Mouse (Mus musculus): ENCODE data around the gene Gm20388. TPM values are rescaled to one million over a fixed set of nuclear protein-coding genes. Genes with fewer than 3 reads are reported as not detected.

The Gm20388 gene
- polyA plus RNA-seq, 1 experiment from 2014 or later: 4.4 TPM

DNA sequence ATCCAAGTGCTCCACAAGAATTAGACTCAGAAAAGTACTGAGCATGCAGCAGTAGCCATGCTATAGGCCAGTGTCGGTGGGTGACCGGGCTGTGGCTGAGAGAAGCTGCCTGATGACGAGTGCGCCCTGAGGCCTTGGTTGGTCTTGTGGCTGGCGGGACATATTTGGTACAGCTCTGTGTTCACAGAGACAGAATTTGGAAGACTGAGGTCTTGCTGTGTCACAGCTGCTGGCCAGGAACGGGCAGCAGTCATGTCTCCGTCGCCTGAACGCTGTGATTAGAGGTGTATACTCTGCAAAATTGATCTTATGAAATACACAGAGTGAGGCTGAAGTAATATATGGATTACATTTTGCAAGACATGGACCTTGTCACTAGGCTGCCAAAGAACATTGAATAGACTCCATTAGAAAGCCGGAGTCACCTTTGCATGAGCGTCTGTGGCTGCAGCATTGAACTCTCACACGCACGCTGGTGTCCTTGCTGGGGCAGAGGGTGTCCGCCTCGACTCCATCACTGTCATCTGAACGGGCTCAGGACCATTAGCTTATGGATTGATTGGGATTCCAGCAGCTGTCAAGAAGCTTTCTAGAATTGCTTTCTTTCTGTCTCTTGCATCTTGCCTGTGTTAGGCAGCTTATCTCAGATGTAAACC, 5.7 kb downstream of the Gm20388 start:
- H3K36me3 ChIP-seq: peaks cover 5% of the 10 kb centered on the region; the same call in 1 of the 2 replicates
- no peak for ATAC-seq
- H3K4me2 ChIP-seq (replicated peaks): no peak overlapping the region
- peak overlapping the region; percentile 44; the same call in 1 of the 2 replicates for H3K9ac ChIP-seq (replicated peaks)
- no peak overlapping the region for H3K4me3 ChIP-seq (replicated peaks)
- no peaks in the 10 kb centered on the region for H3K27me3 ChIP-seq
- 84% methylated on average over 16 of the region's 16 CpGs for WGBS
- no peak overlapping the region for H3K27ac ChIP-seq
- peaks cover 55% of the 10 kb centered on the region for H3K4me1 ChIP-seq (replicated peaks)
- H3K9me3 ChIP-seq: no peaks in the 10 kb centered on the region

DNA sequence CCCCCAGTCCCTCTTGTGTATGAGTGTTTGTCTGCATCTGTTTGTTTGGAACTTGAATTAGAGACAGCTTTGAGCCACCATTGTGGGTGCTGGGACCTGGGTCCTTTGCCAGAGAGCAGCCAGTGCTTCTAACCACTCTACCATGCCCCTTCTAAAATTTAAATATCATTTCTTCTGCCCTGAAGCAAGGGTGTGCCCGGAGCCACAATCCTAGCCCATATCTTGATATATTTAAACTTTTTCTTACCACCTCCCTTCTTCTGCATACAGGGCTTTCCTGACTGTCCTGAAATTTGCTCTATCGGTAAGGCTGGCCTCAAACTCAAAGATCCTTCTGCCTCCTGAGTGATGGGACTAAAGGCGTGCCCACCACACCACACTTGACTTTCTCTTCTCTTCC, 6.8 kb downstream of the Gm20388 start:
- H3K4me3 ChIP-seq (replicated peaks): no peak overlapping the region
- no peak for ATAC-seq
- no peak overlapping the region for H3K27ac ChIP-seq
- no peak overlapping the region for H3K4me2 ChIP-seq (replicated peaks)
- WGBS: 97% methylated on average over 3 of the region's 3 CpGs
- peaks cover 5% of the 10 kb centered on the region; the same call in 1 of the 2 replicates for H3K36me3 ChIP-seq
- peaks cover 52% of the 10 kb centered on the region for H3K4me1 ChIP-seq (replicated peaks)
- no peak overlapping the region for H3K9ac ChIP-seq (replicated peaks)
- H3K9me3 ChIP-seq: no peaks in the 10 kb centered on the region
- no peaks in the 10 kb centered on the region for H3K27me3 ChIP-seq

DNA sequence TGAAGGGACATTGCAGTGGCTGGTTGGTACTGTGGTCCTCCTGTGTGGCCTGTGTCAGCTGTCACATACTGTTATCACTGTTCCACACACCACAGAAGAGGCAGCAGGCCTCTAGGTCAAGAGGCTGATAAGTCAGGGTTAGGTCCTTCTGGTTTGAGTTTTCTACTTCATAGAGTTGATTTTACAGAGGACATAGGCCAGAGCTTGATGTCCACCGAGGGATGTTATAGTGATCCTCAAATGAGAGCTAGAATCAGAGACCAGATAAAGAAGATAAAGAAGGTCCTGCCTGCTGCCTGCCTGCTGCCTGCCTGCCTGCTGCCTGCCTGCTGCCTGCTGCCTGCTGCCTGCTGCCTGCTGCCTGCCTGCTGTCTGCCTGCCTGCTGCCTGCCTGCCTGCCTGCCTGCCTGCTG, 7.5 kb downstream of the Gm20388 start:
- no peaks in the 10 kb centered on the region for H3K27me3 ChIP-seq
- peaks cover 48% of the 10 kb centered on the region for H3K4me1 ChIP-seq (replicated peaks)
- H3K27ac ChIP-seq: no peak overlapping the region
- H3K9ac ChIP-seq (replicated peaks): no peak overlapping the region
- no peak overlapping the region for H3K4me2 ChIP-seq (replicated peaks)
- peaks cover 5% of the 10 kb centered on the region; the same call in 1 of the 2 replicates for H3K36me3 ChIP-seq
- no peak overlapping the region for H3K4me3 ChIP-seq (replicated peaks)
- no peaks in the 10 kb centered on the region for H3K9me3 ChIP-seq
- no peak for ATAC-seq
- WGBS: 89% methylated on average over 1 of the region's 1 CpGs

DNA sequence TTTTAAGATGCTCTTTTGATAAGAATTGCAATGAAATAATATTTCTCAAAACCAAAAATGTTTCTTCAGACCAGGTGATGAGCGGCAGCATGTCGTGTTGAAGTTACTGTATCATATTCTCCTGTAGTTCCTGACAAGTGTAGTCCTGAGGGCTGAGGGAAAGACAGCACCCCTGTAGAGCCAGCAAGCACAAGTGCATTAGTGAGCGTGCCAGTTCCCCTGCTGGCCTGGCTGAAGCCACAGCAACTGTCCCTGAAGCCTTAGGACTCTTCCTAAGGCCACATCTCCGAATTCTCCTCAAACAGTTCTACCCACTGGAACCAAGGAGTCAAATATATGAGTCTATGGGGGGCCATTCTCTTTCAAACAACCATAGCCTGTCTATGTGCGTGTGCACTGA, 12.6 kb downstream of the Gm20388 start:
- H3K9ac ChIP-seq (replicated peaks): no peak overlapping the region
- ATAC-seq: no peak
- H3K36me3 ChIP-seq: peaks cover 3% of the 10 kb centered on the region; the same call in 1 of the 2 replicates
- WGBS: 82% methylated on average over 5 of the region's 5 CpGs
- H3K4me1 ChIP-seq (replicated peaks): peaks cover 22% of the 10 kb centered on the region
- H3K4me2 ChIP-seq (replicated peaks): no peak overlapping the region
- no peaks in the 10 kb centered on the region for H3K9me3 ChIP-seq
- no peaks in the 10 kb centered on the region for H3K27me3 ChIP-seq
- H3K27ac ChIP-seq: no peak overlapping the region
- no peak overlapping the region for H3K4me3 ChIP-seq (replicated peaks)

DNA sequence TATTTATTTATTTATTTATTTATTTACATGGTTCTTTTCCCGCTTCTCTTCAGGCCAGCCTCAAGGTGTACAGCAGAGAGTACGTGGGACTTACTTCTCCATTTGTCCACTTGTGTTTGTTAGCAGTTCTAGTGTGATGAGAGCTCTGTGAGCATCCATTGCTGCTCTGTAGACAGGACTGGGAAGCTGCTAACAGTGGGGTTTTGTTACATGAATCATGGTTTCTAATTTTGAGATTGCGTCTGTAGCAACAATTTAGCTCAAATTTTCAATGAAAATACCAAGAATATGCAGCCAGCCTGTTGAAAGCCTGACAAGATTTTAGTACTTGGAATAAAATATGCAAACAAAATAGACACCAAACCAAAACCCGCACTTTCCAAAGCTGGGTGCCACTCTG, 14.8 kb downstream of the Gm20388 start:
- 93% methylated on average over 4 of the region's 4 CpGs for WGBS
- H3K4me3 ChIP-seq (replicated peaks): no peak overlapping the region
- no peak overlapping the region for H3K27ac ChIP-seq
- no peaks in the 10 kb centered on the region for H3K36me3 ChIP-seq
- no peak overlapping the region for H3K4me2 ChIP-seq (replicated peaks)
- H3K4me1 ChIP-seq (replicated peaks): peaks cover 35% of the 10 kb centered on the region
- ATAC-seq: no peak
- H3K9ac ChIP-seq (replicated peaks): no peak overlapping the region
- H3K9me3 ChIP-seq: no peaks in the 10 kb centered on the region
- no peaks in the 10 kb centered on the region for H3K27me3 ChIP-seq

DNA sequence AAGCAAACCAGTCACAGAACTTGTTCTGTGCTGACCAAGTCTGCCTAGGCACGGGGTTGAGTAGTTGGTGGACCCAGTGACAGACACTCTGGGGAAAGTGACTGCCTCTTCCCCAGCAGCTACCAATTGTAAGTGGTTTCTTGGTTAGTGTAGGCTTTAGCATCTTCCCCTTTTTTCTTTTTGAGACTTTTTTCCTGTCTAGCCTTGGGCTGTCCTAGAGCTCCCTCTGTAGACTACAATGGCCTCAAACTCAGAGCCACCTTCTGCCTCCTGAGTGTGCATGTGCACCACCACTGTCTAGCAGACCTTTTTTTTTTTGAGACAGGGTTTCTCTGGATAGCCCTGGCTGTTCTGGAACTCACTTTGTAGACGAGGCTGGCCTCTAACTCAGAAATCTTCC, 15.8 kb downstream of the Gm20388 start:
- Histone ChIP-seq H3K4me1 (replicated peaks) (peaks cover 37% of the 10 kb centered on the region), H3K9me3 (no peaks in the 10 kb centered on the region), H3K36me3 (no peaks in the 10 kb centered on the region), H3K27me3 (no peaks in the 10 kb centered on the region), H3K9ac (replicated peaks) (no peak overlapping the region), H3K4me3 (replicated peaks) (no peak overlapping the region), H3K4me2 (replicated peaks) (no peak overlapping the region), H3K27ac (no peak overlapping the region)
- WGBS: 81% methylated on average over 2 of the region's 2 CpGs
- no peak for ATAC-seq

DNA sequence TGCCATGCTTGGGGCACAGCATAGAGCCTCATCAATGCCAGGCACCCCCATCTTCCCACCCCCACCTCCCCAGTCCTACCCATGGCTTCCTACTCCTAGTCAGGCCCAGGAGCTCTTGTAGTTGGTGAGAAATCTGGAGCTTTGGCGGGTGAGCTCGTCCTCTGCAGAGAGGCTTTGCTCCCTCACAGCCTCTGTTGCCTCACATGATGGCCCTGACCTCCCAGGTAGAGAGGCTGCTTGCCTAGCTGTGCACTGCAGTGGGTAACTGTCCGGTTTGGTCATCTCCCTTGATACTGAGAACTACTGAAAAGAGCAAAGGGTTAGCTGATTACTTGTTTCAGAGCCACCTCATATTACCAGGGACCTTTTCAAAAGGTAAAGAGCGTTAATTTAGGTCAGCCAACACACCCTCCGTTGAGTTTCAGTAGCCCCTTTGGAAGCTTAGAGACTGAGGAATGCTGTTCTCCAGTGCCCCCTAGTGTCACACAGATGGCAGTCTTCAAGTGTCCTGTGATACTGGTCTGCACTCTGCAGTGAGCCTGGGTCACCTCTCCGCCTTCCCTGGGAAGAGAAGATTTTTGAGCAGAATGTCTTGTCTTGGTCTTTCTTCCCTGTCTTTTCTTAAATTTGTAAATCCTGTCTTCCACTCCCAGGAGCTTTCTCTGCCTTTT, 16.9 kb downstream of the Gm20388 start:
- H3K4me3 ChIP-seq (replicated peaks): no peak overlapping the region
- H3K4me2 ChIP-seq (replicated peaks): no peak overlapping the region
- peaks cover 9% of the 10 kb centered on the region for H3K36me3 ChIP-seq
- WGBS: 37% methylated on average over 6 of the region's 6 CpGs
- H3K27ac ChIP-seq: no peak overlapping the region
- no peaks in the 10 kb centered on the region for H3K9me3 ChIP-seq
- H3K27me3 ChIP-seq: no peaks in the 10 kb centered on the region
- H3K4me1 ChIP-seq (replicated peaks): peaks cover 29% of the 10 kb centered on the region
- H3K9ac ChIP-seq (replicated peaks): no peak overlapping the region
- ATAC-seq: peak; percentile 72; the same call in 1 of the 2 replicates

DNA sequence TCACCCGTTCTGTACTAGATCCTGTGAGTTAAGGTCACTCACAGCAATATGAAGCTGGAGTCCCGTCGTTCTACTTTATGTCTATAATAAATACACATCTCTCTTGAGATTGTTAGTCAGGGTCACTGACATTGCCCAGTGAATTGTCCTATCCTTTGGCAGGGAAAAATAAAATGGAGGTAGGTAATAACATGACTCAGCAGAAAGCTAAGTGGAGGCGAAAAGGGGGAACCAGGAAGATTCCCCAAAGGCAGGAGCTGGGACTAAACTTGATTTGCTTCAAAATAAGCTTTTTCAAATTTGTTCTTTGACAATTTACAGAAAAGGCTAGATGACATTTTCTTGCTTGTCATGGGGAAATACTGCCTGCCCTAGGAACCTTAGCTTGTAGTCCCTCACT, 20.7 kb downstream of the Gm20388 start:
- WGBS: 86% methylated on average over 4 of the region's 4 CpGs

DNA sequence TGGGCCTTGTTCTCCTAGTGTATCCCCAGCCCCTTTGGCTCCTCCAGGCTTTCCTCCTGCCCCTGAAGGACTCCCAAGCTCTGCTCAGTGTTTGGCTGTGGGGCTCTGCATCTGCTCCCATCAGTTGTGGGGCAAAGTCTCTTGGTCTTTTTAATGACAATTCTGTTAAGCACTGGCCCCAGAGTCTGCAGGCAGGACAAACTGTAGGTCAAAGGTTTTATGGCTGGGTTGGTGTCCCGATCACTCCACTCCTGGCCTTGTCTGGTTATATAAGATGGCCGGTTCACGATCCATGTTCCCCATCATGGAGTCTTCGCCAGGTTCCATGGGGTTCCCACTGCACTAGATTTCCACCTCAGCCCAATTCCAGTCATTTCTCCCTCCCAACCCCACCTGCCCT, 23.0 kb downstream of the Gm20388 start:
- Histone ChIP-seq H3K9ac (replicated peaks) (no peak overlapping the region), H3K27ac (no peak overlapping the region), H3K36me3 (peaks cover 52% of the 10 kb centered on the region), H3K9me3 (no peaks in the 10 kb centered on the region), H3K4me2 (replicated peaks) (no peak overlapping the region), H3K4me3 (replicated peaks) (no peak overlapping the region), H3K4me1 (replicated peaks) (peaks cover 15% of the 10 kb centered on the region), H3K27me3 (no peaks in the 10 kb centered on the region)
- WGBS: 97% methylated on average over 4 of the region's 4 CpGs
- no peak for ATAC-seq

More for the DNA sequence above, 20.7 kb downstream of the Gm20388 start:
- no peaks in the 10 kb centered on the region for H3K9me3 ChIP-seq
- H3K27ac ChIP-seq: no peak overlapping the region
- no peaks in the 10 kb centered on the region for H3K27me3 ChIP-seq
- H3K36me3 ChIP-seq: peaks cover 37% of the 10 kb centered on the region
- peaks cover 19% of the 10 kb centered on the region for H3K4me1 ChIP-seq (replicated peaks)
- no peak overlapping the region for H3K4me2 ChIP-seq (replicated peaks)
- no peak for ATAC-seq
- no peak overlapping the region for H3K9ac ChIP-seq (replicated peaks)
- H3K4me3 ChIP-seq (replicated peaks): no peak overlapping the region

DNA sequence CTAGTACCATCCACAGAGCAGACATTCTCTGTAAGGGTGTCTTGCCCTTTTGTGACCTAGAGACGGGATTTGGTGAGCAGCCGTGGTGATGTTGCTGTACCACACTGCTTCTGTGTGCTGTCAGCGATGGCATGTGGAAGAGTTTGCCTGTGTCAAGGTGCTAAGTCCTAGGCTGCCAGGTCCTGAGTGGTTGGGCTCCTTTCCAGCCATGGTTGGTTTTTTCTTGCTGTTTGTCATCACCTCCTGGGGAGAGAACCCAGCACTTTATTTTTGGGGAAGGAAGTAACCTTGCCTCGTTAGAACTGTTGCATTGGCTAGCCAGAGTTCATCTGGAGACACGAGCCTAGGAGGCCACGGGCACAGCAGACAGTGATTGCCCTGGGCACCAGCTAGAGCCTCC, 24.9 kb downstream of the Gm20388 start:
- H3K9me3 ChIP-seq: no peaks in the 10 kb centered on the region
- no peak overlapping the region for H3K27ac ChIP-seq
- H3K27me3 ChIP-seq: no peaks in the 10 kb centered on the region
- H3K4me2 ChIP-seq (replicated peaks): no peak overlapping the region
- 84% methylated on average over 6 of the region's 6 CpGs for WGBS
- H3K9ac ChIP-seq (replicated peaks): no peak overlapping the region
- H3K36me3 ChIP-seq: peaks cover 57% of the 10 kb centered on the region
- no peak for ATAC-seq
- H3K4me3 ChIP-seq (replicated peaks): no peak overlapping the region
- peaks cover under 1% of the 10 kb centered on the region for H3K4me1 ChIP-seq (replicated peaks)

DNA sequence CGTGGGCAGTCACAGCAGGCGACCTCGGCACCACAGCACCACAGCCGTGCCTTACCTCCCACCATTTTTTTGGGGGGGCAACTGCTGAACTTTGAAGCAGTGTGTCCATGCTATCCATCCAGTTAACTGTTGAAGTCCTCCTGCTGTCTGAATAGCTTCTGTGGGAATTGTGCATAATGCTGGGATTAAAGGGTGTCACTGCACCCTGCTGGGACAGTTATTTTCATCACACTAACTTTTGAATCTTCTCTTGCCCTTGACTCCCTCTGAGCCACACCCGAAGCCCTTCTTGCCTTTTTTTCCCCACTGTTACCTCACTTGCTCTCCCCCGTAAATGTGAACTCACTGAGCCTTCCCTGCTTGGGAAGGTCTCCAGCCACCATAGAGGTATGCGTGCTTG, 27.8 kb downstream of the Gm20388 start:
- Histone ChIP-seq H3K4me2 (replicated peaks) (no peak overlapping the region), H3K36me3 (peaks cover 66% of the 10 kb centered on the region), H3K9me3 (no peaks in the 10 kb centered on the region), H3K9ac (replicated peaks) (no peak overlapping the region), H3K4me1 (replicated peaks) (no peaks in the 10 kb centered on the region), H3K27ac (no peak overlapping the region), H3K4me3 (replicated peaks) (no peak overlapping the region), H3K27me3 (no peaks in the 10 kb centered on the region)
- ATAC-seq: no peak
- WGBS: 80% methylated on average over 7 of the region's 7 CpGs

DNA sequence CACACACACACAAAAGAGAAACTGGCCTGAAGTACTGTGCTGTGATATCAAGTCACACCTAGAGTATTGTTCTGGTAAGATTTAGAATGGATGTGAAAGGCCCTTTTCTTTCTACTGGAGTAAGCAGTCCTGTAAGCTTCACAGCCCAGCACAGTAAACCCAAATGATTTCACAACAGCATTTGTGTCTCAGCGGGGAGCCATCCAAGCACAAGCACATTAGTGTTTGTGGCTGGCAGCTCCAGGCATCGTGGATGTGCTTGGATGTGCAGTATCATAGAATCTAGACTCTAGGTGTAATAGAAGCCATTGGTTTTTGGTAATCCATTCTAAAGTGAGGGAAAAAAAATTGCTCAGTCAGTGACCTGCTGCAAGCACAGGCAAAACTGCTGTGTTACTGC, 28.7 kb downstream of the Gm20388 start:
- no peak for ATAC-seq
- Histone ChIP-seq H3K9ac (replicated peaks) (no peak overlapping the region), H3K27ac (no peak overlapping the region), H3K27me3 (no peaks in the 10 kb centered on the region), H3K4me1 (replicated peaks) (no peaks in the 10 kb centered on the region), H3K9me3 (no peaks in the 10 kb centered on the region), H3K36me3 (peaks cover 66% of the 10 kb centered on the region), H3K4me2 (replicated peaks) (no peak overlapping the region), H3K4me3 (replicated peaks) (no peak overlapping the region)
- WGBS: 85% methylated on average over 2 of the region's 2 CpGs

All from midbrain, embryonic 13.5 days (tissue).